Mouse (Mus musculus) spleen, postnatal 4 days (tissue): ENCODE data around the gene Swap70.
"Not testable (repeated sequence)": the region's sequence is repeated elsewhere in the genome, so short reads cannot be mapped to it uniquely, and the experiment has no call there.

ENCODE experiments used
- DNase-seq, 2 experiments: peaks; one replicate each; pipeline ENCODE4 v3.0.0; 2022; ENCODE audit warnings: low spot score in 2 of 2

Swap70 gene

GRCm38 (mm10) chr7:110221586-110222481 is at the start of gene Swap70:
Swap70 (plus strand) TSS chr7:110221711.
- peak; percentile 87 to 93 for DNase-seq

- DNase-seq: no peak
Observed at GRCm38 (mm10) chr7:110179208-110179607, 42.3 kb upstream of the Swap70 start.

GRCm38 (mm10) chr7:110180613-110181012 is 40.9 kb upstream of the Swap70 start:
- no peak for DNase-seq

GRCm38 (mm10) chr7:110181446-110181845 is 40.1 kb upstream of the Swap70 start:
- DNase-seq: no peak

- DNase-seq: no peak
Observed at GRCm38 (mm10) chr7:110184608-110185007, 36.9 kb upstream of the Swap70 start.

DNA sequence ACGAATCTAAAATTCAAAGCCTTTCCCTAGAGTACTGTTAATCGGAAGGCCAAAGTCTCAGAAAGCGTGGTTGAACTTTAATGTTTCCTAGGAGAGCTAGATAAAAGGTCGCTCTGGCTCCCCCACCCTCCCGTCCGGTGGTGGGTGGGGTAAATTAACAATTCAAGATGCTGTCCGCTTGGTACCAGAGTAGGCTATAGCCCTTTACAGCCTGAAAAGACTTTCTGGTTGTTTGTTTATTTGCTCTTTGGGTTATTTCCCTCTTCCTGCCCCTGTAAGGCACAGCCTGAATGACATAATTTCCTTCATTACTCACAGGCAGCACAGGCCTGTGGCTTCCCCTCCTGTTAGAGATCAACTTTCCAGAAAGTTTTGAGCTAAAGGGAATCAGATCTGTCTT is 31.6 kb upstream of the Swap70 start:
- DNase-seq: no peak

GRCm38 (mm10) chr7:110193186-110193585 is 28.3 kb upstream of the Swap70 start:
- DNase-seq: no peak

GRCm38 (mm10) chr7:110197176-110197575 is 24.3 kb upstream of the Swap70 start:
- no peak for DNase-seq

DNA sequence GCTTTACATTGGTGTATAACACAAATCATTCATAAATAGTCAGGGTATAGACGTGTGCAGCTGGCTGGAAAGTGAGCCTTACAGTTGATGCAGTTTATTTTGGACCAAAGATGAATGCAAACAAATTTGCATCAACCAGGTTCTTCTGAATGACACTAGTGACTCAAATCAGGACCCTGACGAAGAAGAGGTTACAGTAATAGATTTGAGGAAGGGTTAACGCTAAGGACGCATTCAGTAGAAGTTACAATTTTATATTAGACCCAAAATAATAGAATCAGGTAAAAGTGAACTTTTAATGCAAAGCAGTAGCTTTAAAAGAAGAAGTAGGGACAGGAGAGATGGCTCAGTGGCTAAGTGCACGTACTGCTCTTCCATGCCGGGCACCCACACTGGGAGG is 19.6 kb upstream of the Swap70 start:
- no peak for DNase-seq

DNA sequence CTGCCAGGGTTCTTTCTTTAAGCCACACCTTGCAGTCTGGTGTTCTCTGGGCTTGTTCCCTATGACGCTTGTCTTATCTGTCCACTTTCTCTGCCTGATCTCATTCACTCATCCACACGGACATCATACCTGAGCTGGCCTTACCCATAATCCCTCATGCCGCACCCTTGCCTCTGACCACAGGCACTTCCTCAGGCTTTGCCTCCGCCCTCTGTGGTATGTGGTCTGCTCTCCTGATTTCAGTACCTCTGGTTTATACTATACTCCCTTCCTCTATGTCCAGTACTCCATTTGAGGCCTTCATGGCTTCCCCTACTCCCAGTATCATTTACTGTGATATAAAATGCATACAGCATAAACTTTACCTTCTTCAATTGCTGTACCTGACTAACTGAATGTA is 17.3 kb upstream of the Swap70 start:
- no peak for DNase-seq

DNA sequence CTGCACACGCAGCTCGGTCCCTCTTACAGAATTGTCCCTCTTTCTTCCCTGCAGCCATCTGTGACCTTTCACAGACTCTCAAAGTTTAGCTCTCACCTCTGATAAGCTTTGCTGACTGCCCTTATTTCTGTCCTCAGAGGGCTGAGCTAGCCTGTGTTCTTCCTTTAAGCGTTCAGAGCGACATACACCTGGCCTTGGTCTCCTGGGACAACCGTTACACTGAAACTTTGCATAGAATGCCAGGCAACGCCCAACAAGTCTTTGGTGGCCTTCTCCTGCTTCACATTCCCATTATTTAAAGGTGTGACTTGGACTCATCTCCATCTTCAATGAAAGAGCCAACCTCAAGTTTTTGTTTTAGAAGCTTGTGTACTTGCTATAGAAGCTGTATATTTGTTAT is 13.2 kb upstream of the Swap70 start:
- DNase-seq: no peak

DNA sequence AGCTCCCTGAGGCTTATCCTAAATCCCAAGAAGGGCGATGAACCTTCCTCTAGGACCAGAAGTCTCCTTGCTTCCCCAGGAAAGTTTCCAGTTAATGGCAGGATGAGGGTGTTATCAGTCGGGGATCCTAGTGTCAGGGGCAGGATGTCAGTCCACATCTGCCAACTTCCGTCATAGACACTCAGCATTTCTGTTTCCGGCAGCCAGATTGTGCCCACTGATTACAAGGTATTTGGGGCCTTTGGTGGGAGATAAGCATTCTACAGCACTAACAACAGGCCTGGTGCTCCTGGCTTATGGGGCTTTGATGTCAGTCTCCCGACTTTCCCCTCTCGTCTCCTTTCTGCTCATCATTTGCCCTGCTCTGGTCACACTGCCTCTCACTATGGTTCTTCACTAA is 12.1 kb upstream of the Swap70 start:
- DNase-seq: peak in 1 of 2 experiments; percentile 14

GRCm38 (mm10) chr7:110211025-110211424 is 10.5 kb upstream of the Swap70 start:
- no peak for DNase-seq

DNA sequence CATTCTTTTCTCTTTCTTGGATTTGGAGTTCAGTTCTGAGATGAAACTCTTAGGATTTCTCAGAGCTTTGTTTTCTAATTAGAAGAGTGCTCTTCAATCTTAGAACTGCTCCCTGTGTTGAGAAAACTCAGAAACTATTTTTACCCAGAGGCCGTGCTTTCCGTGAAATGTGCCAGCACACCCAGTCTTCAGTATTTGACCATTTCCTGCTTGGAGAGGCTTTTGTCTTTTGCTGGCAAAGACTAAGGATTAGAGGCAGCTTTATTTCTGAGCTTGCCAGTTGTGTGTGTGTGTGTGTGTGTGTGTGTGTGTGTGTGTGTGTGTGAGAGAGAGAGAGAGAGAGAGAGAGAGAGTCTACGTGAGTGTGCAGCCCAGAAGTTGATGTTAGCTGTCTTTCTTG is 6.6 kb upstream of the Swap70 start:
- DNase-seq: no peak

DNA sequence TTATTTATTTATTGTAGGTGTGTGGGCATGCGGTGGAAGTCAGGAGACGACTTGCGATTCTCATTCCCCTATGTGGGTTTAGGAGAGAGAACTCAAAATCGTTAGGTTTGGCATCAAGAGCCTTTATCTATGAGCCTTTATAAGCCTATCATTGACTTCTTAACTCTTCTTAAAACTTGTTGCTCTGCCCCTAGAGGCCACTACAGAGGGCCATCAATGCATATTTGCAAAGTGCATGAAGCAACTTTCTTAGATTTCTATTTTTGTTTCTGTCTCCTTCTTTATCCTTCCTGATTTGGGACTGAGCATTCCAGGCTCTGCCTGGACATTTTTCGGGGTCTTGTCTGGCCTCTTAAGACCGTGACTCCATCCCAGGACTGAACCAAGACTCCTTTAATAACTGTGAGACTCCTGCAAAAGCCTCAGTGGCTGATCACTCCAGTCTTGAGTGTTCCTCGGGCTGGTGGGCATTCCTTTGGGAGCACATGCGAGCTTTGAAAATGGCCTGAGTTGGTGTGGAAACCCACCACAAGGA is 393 bp upstream of the Swap70 start:
- peak in 1 of 2 experiments; percentile 17 for DNase-seq

DNA sequence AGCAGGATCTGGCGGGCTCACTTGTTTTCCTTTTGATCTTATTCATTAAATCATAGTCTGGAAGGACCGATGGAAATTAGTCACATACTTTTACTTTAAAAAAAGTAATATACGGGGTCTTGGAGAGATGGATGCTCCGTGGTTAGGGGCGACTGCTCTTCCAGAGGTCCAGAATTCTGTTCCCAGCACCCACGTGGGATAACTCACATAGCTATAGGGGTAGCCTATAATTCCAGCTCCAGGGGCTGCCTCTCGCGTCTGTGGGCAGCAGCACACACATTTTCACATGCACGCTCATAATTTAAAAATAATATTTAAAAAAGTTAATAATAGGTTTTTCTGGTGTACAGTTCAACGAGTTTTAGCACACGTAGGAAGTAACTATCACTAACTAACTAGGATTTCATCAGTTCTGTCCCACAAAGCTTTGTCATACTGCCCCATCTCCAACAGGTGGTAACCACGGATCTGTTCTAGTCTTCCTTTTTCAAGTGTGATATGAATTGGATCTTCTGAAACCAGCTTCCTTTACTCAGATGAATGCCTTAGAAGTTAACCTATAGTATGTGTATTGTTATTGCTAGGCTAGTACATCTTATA is 1.2 kb downstream of the Swap70 start:
- no peak for DNase-seq

DNA sequence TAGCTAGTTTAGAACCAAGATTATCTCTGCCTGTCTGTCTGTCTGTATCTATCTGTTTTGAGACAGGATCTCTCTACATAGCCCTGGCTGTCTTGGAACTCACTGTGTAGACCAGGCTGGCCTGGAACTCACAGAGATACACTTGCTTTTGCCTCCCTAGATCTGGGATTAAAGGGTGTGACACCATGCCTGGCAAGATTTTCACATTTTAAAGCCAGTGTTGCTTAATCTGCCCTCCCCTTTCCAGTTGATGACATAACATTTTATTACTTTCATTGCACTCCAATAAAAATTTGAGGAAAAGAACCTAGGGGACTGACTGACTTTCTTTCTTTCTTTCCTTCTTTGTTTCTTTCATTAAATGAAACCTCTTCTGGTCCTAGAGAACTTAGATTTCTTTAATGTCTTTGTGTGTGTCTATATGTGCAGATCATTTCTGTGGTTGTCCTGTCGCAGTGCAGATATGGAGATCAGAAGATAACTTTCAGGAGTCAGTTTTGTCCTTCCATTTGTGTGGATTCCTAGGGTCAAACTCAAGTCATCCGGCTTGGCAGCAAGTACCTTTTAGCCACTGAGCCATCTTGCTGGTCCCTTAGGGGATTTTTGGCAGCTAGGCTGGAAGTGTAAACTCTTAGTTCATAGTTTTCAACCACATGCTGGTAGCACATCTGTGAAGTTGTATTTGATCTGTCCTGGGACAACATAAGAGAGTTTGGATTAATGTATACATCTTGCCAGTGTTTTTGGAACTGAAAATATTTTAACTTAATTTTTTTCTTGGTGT is 2.4 kb downstream of the Swap70 start:
- DNase-seq: no peak

GRCm38 (mm10) chr7:110226484-110226883 is 5.0 kb downstream of the Swap70 start:
- no peak for DNase-seq

DNA sequence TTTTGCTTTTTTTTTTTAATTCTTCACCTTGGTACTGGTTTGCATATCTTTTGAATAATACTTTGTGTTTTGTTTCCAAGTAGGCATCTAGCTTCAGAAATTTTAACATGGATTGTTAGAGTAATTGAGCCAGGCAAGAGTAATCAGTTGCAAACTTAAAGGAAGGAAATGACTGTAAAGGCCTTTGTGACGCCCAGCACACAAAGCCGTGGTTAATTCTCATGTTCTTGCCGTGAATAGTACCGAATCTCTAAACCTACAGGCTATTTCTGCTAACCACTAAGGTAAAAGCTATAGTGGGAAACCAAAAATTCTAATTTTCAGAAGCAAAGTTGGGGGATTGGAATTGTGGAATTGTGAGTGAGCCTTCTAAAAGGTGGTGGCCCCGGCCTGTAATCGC is 8.5 kb downstream of the Swap70 start:
- DNase-seq: no peak

- not testable (repeated sequence) for DNase-seq
Observed at GRCm38 (mm10) chr7:110231127-110231526, 9.6 kb downstream of the Swap70 start.

DNA sequence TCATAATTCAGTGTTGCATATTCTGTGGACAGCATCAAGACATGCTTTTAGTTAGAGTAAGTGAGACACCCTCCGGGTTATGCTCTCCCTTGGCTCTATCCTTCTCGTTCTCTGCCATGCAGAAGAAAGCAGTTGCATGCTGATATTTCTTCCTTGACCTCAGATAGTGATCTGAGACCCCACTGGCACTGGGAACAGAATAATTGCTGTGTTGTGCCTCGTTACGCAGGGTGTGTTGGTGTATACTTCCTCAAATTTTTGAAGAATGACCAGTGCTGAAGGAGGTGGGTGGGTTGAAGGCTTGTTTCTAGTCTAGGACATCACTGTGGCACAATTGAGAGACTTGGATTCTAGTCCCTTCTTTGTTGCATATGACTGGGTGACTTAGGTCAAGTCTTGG is 14.6 kb downstream of the Swap70 start:
- no peak for DNase-seq

DNA sequence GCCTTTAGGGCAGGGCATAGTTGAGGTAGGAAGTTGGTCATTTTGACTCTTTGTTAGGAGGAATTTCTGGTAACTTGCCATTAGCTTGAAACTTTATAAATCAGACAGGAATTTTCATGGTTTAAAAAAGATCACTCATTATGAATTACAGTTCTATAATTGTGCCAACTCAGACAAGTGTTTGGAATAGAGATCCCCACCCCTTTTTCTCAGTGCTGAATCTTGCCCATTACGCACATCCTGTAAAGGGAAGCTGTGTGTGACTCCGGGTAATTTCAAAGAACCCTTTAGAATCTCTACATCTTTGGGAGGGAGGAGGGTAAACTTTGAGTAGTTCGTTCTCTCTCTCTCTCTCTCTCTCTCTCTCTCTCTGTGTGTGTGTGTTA is 15.9 kb downstream of the Swap70 start:
- no peak for DNase-seq
